Mouse (Mus musculus) heart, postnatal 10 days (tissue): ENCODE measurements at regions not wholly inside any gene's neighbourhood (a gene's known extent, or its start where the extent isn't known, plus 50 kb on each side); places are given as distances from the start of the nearest gene placed in this dataset.
"Not testable (repeated sequence)": the region's sequence is repeated elsewhere in the genome, so short reads cannot be mapped to it uniquely, and the experiment has no call there.

ENCODE experiments used
- DNase-seq, 2 experiments: peaks; one replicate each; pipeline ENCODE4 v3.0.0; 2021
- intact Hi-C: fragments of 180-260 bp; cut with DNase I; formaldehyde crosslinking; loops from one replicate; pipeline ENCODE4 v1.15.1; 2025

- intact Hi-C loops: no loop called here
- no peak for DNase-seq
Observed at GRCm38 (mm10) chr2:123655551-123655950, 434.2 kb upstream of the Sema6d start.

- DNase-seq: no peak
- intact Hi-C loops: no loop called here
Observed at GRCm38 (mm10) chr2:123688290-123689030, 401.3 kb upstream of the Sema6d start.

- no peak for DNase-seq
- intact Hi-C loops: no loop called here
Observed at GRCm38 (mm10) chr2:123689801-123690200, 400.0 kb upstream of the Sema6d start.

GRCm38 (mm10) chr2:123739688-123740087, 350.1 kb upstream of the Sema6d start:
- intact Hi-C loops: no loop called here

GRCm38 (mm10) chr2:123740541-123740940, 349.2 kb upstream of the Sema6d start:
- DNase-seq: no peak
- intact Hi-C loops: no loop called here

More at GRCm38 (mm10) chr2:123739688-123740087, 350.1 kb upstream of the Sema6d start:
- DNase-seq: no peak

GRCm38 (mm10) chr2:123754220-123754619, 335.5 kb upstream of the Sema6d start:
- no peak for DNase-seq
- intact Hi-C loops: no loop called here

GRCm38 (mm10) chr2:123754656-123755499, 334.9 kb upstream of the Sema6d start:
- intact Hi-C loops, DNase-seq: not testable (repeated sequence)

GRCm38 (mm10) chr2:123799226-123799786, 290.5 kb upstream of the Sema6d start:
- intact Hi-C loops: no loop called here
- DNase-seq: no peak

- intact Hi-C loops: loop anchor here (10.0 kb wide), 1 partner anchor 491 kb away; no protein-coding TSS in a partner anchor
- no peak for DNase-seq
Observed at GRCm38 (mm10) chr2:123805646-123806045, 284.1 kb upstream of the Sema6d start.

- no peak for DNase-seq
- intact Hi-C loops: loop anchor here (10.0 kb wide), 1 partner anchor 492 kb away; no protein-coding TSS in a partner anchor
Observed at GRCm38 (mm10) chr2:123806370-123806769, 283.4 kb upstream of the Sema6d start.

- intact Hi-C loops: no loop called here
- DNase-seq: no peak
Observed at GRCm38 (mm10) chr2:123813182-123813949, 276.4 kb upstream of the Sema6d start.

- intact Hi-C loops: no loop called here
- DNase-seq: no peak
Observed at GRCm38 (mm10) chr2:123813950-123814337, 275.8 kb upstream of the Sema6d start.

GRCm38 (mm10) chr2:123816627-123817026, 273.1 kb upstream of the Sema6d start:
- intact Hi-C loops: no loop called here
- no peak for DNase-seq

GRCm38 (mm10) chr2:123833540-123834136, 256.1 kb upstream of the Sema6d start:
- intact Hi-C loops: no loop called here
- no peak for DNase-seq
